Mouse (Mus musculus) liver, embryonic 14.5 days (tissue): ENCODE data around the gene Chp2. TPM values are rescaled to one million over a fixed set of nuclear protein-coding genes. Genes with fewer than 3 reads are reported as not detected.
A peak's percentile ranks its signal among the peaks of the same experiment; 100 is the strongest.

Source experiments
- ATAC-seq: fragments of 200-750 bp; cut with Nextera tagmentation; 2 replicates; pipeline ENCODE4 v1.8.0; 2017; ENCODE audit warnings: moderate number of reproducible peaks, mild to moderate bottlenecking, moderate library complexity; ENCODE audit not compliant: insufficient read depth
- DNase-seq, 3 experiments: peaks; one replicate each; pipeline ENCODE4 v3.0.0-alpha.2; 2012 to 2013; ENCODE audit warnings: low read depth in 3 of 3, low spot score in 3 of 3
- H3K27ac ChIP-seq: fragments of 300-500 bp; sonication (generic); 2 replicates; pipeline ENCODE4 v1.5.1; 2014; ENCODE audit warnings: moderate library complexity, mild to moderate bottlenecking, control low read depth, inconsistent platforms
- H3K27me3 ChIP-seq: fragments of 300-500 bp; sonication (generic); 2 replicates; pipeline ENCODE4 v1.6.1; 2014; ENCODE audit warnings: mild to moderate bottlenecking, low read length, moderate library complexity; ENCODE audit not compliant: control insufficient read depth, insufficient read depth
- H3K36me3 ChIP-seq: fragments of 300-500 bp; sonication (generic); replicated peaks from 2 replicates; pipeline ENCODE4 v1.6.1; 2014; ENCODE audit warnings: low read depth; ENCODE audit not compliant: control insufficient read depth, insufficient read depth
- H3K4me1 ChIP-seq, 2 experiments: fragments of 200-500 bp in 1 of 2; fragments of 300-500 bp in 1 of 2; sonication (generic) in 1 of 2; replicated peaks; 2 replicates each; pipeline ENCODE4 v1.6.1; 2012 to 2014; ENCODE audit warnings: antibody characterized with exemption in 1 of 2, inconsistent platforms in 1 of 2, low read length in 1 of 2; ENCODE audit not compliant: control insufficient read depth in 2 of 2, insufficient read depth in 2 of 2
- H3K4me2 ChIP-seq: fragments of 300-500 bp; sonication (generic); 2 replicates; pipeline ENCODE4 v1.6.1; 2014; ENCODE audit warnings: low read depth, mild to moderate bottlenecking, control low read depth, moderate library complexity
- H3K4me3 ChIP-seq, 2 experiments: fragments of 200-500 bp in 1 of 2; fragments of 300-500 bp in 1 of 2; sonication (generic) in 1 of 2; 2 replicates each; pipeline ENCODE4 v1.5.1; 2012 to 2014; ENCODE audit warnings: low read depth in 2 of 2, low read length in 2 of 2, mild to moderate bottlenecking in 2 of 2, control low read depth in 1 of 2, inconsistent platforms in 1 of 2, moderate library complexity in 1 of 2; ENCODE audit not compliant: insufficient read depth in 1 of 2
- H3K9ac ChIP-seq: fragments of 300-500 bp; sonication (generic); replicated peaks from 2 replicates; pipeline ENCODE4 v1.6.1; 2014; ENCODE audit warnings: mild to moderate bottlenecking, control low read depth, moderate library complexity
- H3K9me3 ChIP-seq: fragments of 300-500 bp; sonication (generic); 2 replicates; pipeline ENCODE4 v1.6.1; 2016; ENCODE audit warnings: low read length, mixed read lengths; ENCODE audit not compliant: control insufficient read depth
- CTCF ChIP-seq: IDR thresholded peaks from 2 replicates; pipeline ENCODE4 v1.5.1; 2016; ENCODE audit warnings: antibody characterized with exemption, low read depth, control low read depth
- EP300 ChIP-seq: IDR thresholded peaks from 2 replicates; pipeline ENCODE4 v1.6.1; 2016; ENCODE audit warnings: antibody characterized with exemption, low read depth
- WGBS: fragments of 180-500 bp; shearing (Covaris S2); extraction: QIAGEN DNeasy Blood & Tissue Kit; methylation state at CpG from one replicate; pipeline ENCODE4 v1.1.7; 2014; ENCODE audit not compliant: insufficient replicate concordance; 5-methylcytosine and 5-hydroxymethylcytosine counted together
- polyA plus RNA-seq, 2 experiments: library from polyadenylated mRNA; depleted of rRNA in 1 of 2; stranded (reverse) in 1 of 2; unstranded in 1 of 2; fragments of >200 nt; fragmentation: Nextera tagmentation in 1 of 2; extraction: Ambion mirVana in 1 of 2; gene quantifications; 2 replicates each; pipeline versions ENCODE4 v1.2.1 to v1.2.3; 2012 to 2014

Gene Chp2
- 1.2 and 1.4 TPM in 2 replicates for polyA plus RNA-seq (2012; rRNA removed)
- polyA plus RNA-seq (2014; fragmentation: Nextera tagmentation; extraction: Ambion mirVana), result 0.50 and 0.71 TPM in 2 replicates

- no peak for TF ChIP-seq CTCF
- no peak for TF ChIP-seq EP300
- H3K4me1 ChIP-seq, result no peaks in the 10 kb centered on the region
- ATAC-seq, result no peak
- no peaks in the 10 kb centered on the region for H3K9me3 ChIP-seq
- H3K4me2 ChIP-seq, result peak within 1 kb of the TSS; percentile 23
- no peak for DNase-seq
- no peaks in the 10 kb centered on the region for H3K36me3 ChIP-seq
- H3K4me3 ChIP-seq, result no peak within 1 kb of the TSS; a peak in 1 of 4 replicates
- no peaks in the 10 kb centered on the region for H3K27me3 ChIP-seq
- no peak within 1 kb of the TSS for H3K9ac ChIP-seq
- no peak within 1 kb of the TSS for H3K27ac ChIP-seq
- WGBS, result 20% methylated on average over 18 of the region's 20 CpGs
These were observed at the start of gene Chp2 for GRCm38 (mm10) chr7:122219315-122219801. Gene Chp2, plus strand, starts transcription at chr7:122219496.

GRCm38 (mm10) chr7:122170705-122171104, 48.6 kb upstream of the Chp2 start:
- no peaks in the 10 kb centered on the region for H3K27me3 ChIP-seq
- no peak overlapping the region for H3K27ac ChIP-seq
- H3K36me3 ChIP-seq, result peaks cover 50% of the 10 kb centered on the region
- H3K9ac ChIP-seq, result no peak overlapping the region
- no peak for ATAC-seq
- no peak overlapping the region for H3K4me2 ChIP-seq
- H3K4me3 ChIP-seq, result no peak overlapping the region
- no peak for DNase-seq
- WGBS, result 84% methylated on average over 6 of the region's 6 CpGs
- H3K4me1 ChIP-seq, result no peaks in the 10 kb centered on the region
- no peaks in the 10 kb centered on the region for H3K9me3 ChIP-seq
- TF ChIP-seq EP300 (no peak), CTCF (no peak)

- no peak for DNase-seq
- H3K4me1 ChIP-seq, result no peaks in the 10 kb centered on the region
- 43% methylated on average over 10 of the region's 10 CpGs for WGBS
- H3K9me3 ChIP-seq, result no peaks in the 10 kb centered on the region
- H3K4me3 ChIP-seq, result no peak overlapping the region
- no peaks in the 10 kb centered on the region for H3K27me3 ChIP-seq
- no peak for ATAC-seq
- TF ChIP-seq EP300 (no peak), CTCF (no peak)
- H3K9ac ChIP-seq, result no peak overlapping the region
- H3K4me2 ChIP-seq, result no peak overlapping the region
- H3K36me3 ChIP-seq, result peaks cover 41% of the 10 kb centered on the region
- no peak overlapping the region for H3K27ac ChIP-seq
These were observed 47.7 kb upstream of the Chp2 start for GRCm38 (mm10) chr7:122171613-122172012.

- no peak overlapping the region for H3K9ac ChIP-seq
- DNase-seq (no peak), ATAC-seq (no peak)
- H3K27ac ChIP-seq, result no peak overlapping the region
- no peaks in the 10 kb centered on the region for H3K27me3 ChIP-seq
- no peak overlapping the region for H3K4me2 ChIP-seq
- no peak overlapping the region for H3K4me3 ChIP-seq
- TF ChIP-seq EP300, result no peak
- no peaks in the 10 kb centered on the region for H3K4me1 ChIP-seq
- no peaks in the 10 kb centered on the region for H3K36me3 ChIP-seq
- WGBS, result 67% methylated on average over 7 of the region's 7 CpGs
- H3K9me3 ChIP-seq, result no peaks in the 10 kb centered on the region
These were observed 38.6 kb upstream of the Chp2 start for GRCm38 (mm10) chr7:122180720-122181119.

- Histone ChIP-seq H3K9ac (no peak overlapping the region), H3K27ac (no peak overlapping the region)
These were observed 34.7 kb upstream of the Chp2 start for GRCm38 (mm10) chr7:122184569-122184968.

More at GRCm38 (mm10) chr7:122184569-122184968, 34.7 kb upstream of the Chp2 start:
- H3K9me3 ChIP-seq, result no peaks in the 10 kb centered on the region
- no peaks in the 10 kb centered on the region for H3K4me1 ChIP-seq
- WGBS, result 51% methylated on average over 5 of the region's 5 CpGs
- DNase-seq (no peak), ATAC-seq (no peak)
- H3K27me3 ChIP-seq, result no peaks in the 10 kb centered on the region
- no peak overlapping the region for H3K4me3 ChIP-seq
- no peaks in the 10 kb centered on the region for H3K36me3 ChIP-seq
- TF ChIP-seq EP300, result no peak
- no peak for TF ChIP-seq CTCF
- H3K4me2 ChIP-seq, result no peak overlapping the region
